Mouse (Mus musculus): Measurements from ENCODE around the gene Akap7.

Akap7 gene

DNA sequence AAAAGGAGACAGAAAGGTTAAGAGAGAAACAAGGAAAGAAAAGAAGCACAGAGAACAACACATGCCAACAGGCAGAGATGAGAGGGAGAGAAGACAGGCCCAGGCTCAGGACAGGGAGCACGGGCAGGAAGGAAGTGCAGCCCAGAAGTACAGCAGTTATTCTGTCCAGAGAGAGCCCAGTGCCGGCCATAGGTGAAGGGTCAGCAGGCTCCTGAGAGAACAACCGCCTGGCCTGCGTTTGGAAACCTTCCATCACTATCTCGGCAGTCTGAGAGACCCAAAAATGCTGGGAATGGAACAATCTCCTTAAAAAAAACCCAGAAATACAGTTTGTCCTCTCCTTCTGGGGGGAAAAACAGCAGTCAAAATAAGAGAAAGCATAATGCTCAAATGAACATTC lies 50.2 kb downstream of the Akap7 start:
- DNase-seq (ENCODE audit: low read depth, low spot score) = no peak

GRCm38 (mm10) chr10:25253474-25253873 lies 54.2 kb downstream of the Akap7 start:
- no peak for DNase-seq (ENCODE audit: low read depth, low spot score)

GRCm38 (mm10) chr10:25253006-25253405 lies 54.7 kb downstream of the Akap7 start:
- no peak for DNase-seq (ENCODE audit: low read depth, low spot score)

DNA sequence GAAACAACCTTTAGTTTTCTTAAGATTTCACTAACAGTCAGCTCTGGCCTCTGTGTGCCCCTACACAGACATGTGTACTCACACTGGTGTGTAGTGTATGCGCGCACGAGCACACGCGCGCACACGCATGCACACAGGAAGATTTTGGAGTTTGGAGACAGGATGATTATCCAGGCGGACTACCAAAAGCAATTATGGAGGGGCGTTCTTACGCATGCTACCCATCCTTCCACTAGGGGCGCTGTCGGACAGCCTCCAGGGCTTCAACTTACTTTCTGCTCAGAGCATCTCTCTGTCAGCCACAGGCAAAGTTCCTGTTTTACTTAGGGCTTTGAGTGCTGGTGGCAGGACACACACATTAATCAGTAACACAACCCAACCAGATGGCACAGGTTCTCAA lies 57.6 kb downstream of the Akap7 start:
- DNase-seq (ENCODE audit: low read depth, low spot score) = no peak

DNA sequence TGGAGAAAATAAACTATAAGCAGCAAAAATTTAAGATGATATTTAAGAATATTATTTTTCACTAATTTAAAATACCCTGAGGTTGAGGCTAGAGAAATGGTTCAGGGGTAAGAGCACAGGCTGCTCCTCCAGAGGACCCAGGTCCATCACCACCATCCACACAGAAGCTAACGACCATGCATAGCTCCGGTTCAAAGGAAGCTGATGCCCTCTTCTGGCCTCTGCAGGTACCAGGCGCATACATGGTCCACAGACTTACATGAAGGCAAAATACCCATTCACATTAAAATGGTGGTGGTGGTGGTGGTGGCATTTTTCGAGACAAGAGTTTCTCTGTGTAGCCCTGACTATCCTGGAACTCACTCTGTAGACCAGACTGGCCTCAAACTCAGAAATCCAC lies 61.5 kb downstream of the Akap7 start:
- no peak for DNase-seq (ENCODE audit: low read depth, low spot score)

DNA sequence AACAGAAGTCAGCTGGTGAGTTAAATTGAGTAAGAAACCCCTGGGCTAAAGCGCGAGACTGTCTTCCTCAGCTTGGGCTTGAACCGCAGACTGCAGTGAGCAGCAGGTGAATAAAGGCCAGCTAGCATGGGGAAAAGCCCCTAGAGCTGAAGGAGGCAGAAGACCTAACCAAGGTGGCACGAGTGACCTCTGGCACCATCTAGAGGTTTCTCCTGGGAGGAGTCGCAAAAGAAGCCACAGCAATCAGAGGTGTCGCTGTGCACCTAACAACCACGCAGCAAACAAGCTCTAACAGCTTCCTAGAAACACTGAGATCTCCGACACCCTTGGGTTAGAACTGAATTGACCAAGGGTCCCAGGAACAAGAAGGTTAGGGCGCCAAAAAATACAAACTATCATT lies 68.5 kb downstream of the Akap7 start:
- DNase-seq (ENCODE audit: low read depth, low spot score) = no peak

- DNase-seq (ENCODE audit: low read depth, low spot score) = no peak
These were observed 73.6 kb downstream of the Akap7 start for GRCm38 (mm10) chr10:25234080-25234479.

GRCm38 (mm10) chr10:25232700-25233099 lies 75.0 kb downstream of the Akap7 start:
- DNase-seq (ENCODE audit: low read depth, low spot score) = no peak

DNA sequence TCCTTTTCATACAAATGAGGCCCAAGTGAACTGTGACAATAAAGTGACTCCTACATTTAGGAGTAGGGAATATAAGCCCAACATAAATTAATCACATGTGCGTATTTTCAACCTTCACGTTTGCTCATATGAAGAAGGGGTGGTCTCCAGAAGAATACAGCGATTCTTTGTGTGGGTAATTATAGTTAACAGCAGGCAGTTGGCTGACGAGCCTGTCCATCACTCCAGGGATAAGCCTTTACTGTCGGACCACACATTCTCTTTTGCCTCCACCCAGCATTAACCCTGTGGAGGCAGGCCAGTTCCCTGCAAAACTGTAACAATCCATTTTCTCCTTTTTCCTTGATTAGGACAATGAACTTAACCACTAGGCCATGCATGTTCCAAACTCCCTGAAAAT lies 76.3 kb downstream of the Akap7 start:
- DNase-seq (ENCODE audit: low read depth, low spot score) = no peak

DNA sequence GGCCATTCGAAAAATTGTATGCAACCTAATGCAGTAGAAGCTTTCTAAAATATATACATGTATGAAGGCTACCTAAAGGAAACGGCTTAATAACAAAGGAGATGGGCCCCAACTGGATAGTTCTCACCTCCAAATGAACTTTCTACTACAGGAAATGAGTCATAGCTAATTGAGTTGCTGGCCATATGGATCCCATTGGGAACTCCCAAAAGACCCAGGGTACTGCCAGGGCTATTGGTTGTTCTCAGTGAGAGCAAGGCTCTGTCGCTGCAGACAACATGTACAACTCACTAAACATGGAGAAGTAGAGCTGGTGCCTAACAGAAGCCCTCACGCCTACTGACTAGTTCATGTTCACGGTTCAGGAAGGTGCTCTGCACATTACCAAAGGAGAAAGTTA lies 83.3 kb downstream of the Akap7 start:
- DNase-seq (ENCODE audit: low read depth, low spot score) = no peak

- no peak for DNase-seq (ENCODE audit: low read depth, low spot score)
These were observed 86.9 kb downstream of the Akap7 start for GRCm38 (mm10) chr10:25220754-25221153.

- no peak for DNase-seq (ENCODE audit: low read depth, low spot score)
These were observed 87.7 kb downstream of the Akap7 start for GRCm38 (mm10) chr10:25219901-25220495.

- DNase-seq (ENCODE audit: low read depth, low spot score) = no peak
These were observed 88.4 kb downstream of the Akap7 start for GRCm38 (mm10) chr10:25219220-25219628.

- no peak for DNase-seq (ENCODE audit: low read depth, low spot score)
These were observed 88.9 kb downstream of the Akap7 start for GRCm38 (mm10) chr10:25218746-25219145.

DNA sequence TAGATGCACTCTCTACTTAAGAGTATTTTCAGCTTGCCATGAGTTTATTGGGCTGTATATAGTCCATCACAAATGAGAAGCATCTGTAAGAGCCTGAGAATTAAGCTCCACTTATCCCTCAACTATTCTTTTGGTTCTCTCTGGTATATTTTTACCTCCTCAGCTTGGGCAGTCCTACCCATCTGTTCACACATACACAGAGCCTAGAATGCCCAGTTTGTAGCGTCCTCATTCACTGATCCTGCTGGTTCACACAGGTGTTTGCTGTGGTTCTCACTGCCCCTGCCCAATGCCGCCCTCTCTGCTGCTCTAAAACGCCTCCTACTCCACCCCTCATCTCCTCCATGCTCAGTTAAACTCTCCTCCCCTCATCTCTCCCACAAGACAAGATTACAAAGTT lies 91.7 kb downstream of the Akap7 start:
- DNase-seq (ENCODE audit: low read depth, low spot score) = no peak

DNA sequence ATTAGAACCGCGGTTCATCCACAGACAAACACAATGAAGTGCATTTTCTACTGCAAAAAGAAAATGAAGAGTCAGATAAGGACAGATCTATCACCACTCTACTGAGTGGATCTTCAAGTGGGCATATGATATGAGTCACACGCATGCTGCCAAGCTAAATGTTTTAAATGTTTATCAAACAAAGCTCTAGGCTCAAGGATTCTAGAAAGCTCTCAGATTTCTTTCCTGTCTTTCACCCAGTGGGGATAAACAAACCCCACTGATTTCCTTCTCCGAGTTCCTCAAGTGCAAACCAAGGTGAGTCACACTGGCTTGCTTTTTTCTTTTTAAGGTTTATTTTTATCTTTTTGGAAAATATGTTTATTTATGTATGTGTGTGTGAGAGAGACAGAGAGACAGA lies 94.0 kb downstream of the Akap7 start:
- DNase-seq (ENCODE audit: low read depth, low spot score) = no peak

DNA sequence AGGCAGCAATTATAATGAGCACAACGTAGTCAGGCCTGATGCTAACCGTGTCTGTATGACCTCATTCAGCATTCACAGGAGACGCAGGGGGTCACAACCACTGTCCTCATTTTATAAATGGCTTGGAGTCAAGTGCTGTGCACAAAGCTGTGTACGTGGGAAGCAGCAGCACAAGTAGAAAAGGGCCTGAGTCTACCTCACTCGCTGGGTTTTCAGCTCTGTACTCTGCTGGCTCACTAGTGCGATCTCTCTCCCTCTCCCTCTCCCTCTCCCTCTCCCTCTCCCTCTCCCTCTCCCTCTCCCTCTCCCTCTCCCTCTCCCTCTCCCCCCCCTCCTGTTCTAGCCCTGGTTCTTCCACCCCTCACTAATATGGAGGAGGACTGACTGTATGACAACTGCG lies 99.1 kb downstream of the Akap7 start:
- no peak for DNase-seq (ENCODE audit: low read depth, low spot score)

DNA sequence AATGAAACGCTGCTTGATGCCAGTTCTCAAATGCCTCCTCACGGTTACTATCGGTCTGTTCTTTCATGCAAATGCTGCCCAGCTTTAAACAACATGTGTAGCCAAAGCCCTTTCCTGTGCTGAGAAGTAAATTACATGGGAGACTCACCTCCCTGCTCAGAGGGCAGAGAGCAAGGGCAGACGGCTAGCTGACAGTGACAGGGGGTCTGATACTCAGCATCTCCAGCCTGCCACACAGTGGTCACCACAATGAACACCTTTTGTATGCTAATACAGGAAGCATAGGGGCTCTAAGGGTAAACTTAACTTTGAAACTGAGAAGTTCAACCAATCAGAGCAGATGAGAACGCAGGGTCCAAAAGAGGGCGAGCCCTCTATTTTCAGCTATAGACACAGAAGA lies 99.8 kb downstream of the Akap7 start:
- DNase-seq (ENCODE audit: low read depth, low spot score) = no peak

GRCm38 (mm10) chr10:25200691-25201090 lies 107.0 kb downstream of the Akap7 start:
- DNase-seq (ENCODE audit: low read depth, low spot score) = no peak

DNA sequence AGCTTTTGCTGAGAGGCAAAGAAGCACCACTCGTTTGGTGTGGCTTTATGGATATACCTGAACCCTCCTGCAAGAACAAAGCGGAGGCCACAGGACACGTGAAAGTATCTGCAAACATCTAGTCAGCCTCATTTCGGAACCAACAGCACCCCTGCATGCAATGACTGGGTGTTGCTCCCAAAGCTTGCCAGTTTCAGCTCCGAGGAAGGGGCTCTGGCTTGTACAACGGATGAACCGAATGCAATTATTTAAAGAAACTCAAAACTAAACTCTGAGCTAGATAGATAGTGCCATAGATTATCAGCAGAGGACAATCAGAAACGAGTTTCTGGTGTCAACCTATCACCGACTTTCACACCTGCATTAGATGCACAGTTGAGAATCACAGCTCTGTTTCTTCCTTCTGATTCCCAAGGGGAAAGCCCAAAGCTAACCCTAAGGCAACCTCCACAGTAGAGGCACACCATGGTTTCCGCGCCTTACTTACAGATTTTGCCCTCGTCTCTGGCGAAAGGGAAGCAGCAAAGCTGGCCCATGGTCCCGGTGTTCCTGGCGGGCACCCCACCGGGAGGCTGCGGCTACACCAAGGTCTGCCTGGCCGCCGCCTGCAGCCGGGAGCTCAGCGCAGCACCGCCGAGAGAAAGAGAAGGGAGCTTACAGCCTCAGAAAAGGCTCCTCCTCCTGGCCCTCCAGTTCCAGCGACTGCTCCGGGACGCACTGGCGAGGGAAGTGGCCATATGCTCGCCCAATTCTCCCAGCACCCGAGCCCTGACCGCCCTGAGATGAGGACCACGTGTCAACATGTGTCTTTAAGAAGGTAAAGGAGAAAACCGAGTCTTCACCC lies 107.9 kb downstream of the Akap7 start:
- DNase-seq (ENCODE audit: low read depth, low spot score) = no peak

DNA sequence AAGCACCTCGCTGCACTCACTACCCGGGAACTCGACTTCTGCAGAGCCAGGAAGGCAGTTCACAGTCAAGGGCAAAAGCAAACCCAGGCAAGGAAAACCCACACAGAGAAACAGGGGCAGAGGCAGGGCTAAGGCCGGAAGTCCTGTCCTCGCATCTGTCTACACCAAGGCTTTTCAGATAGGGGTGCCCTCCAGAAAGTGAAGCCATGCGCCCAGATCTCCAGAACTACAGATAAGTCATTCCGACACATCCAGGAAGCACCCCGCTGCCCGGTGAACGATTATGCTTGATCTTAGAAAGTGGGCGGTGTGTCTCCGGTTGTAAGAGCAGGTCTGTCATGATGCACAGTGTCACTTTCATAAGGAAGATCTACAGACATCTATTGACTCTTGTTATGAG lies 109.1 kb downstream of the Akap7 start:
- DNase-seq (ENCODE audit: low read depth, low spot score) = no peak

DNA sequence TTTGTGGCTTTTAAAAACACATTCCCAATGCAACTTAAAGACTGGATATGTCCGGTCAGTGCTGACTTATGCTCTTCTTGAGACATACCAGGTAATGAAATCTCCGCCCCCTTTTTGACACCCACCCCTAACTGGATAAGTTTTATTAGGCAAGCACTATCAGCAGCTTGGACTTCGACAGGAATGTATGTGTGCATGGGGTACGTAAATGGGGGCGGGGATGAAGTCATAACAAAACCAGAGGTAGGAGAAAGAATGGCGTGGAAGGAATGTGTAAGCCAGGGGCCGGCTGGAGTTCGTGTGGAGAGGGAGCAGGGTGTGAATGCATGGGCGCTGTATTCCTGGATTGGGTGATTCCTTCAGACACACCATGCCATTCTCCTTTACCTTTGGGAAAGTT lies 109.6 kb downstream of the Akap7 start:
- DNase-seq (ENCODE audit: low read depth, low spot score) = no peak

Data from brain, embryonic 18.5 days (tissue).